Mouse (Mus musculus) spleen, adult 18-20 months (tissue): Measurements from ENCODE around the gene Sult6b1.

Source experiments
- DNase-seq, 2 experiments: peaks; one replicate each; pipeline ENCODE4 v3.0.0; 2022; ENCODE audit warnings: mixed read lengths in 2 of 2

The Sult6b1 gene

GRCm38 (mm10) chr17:78906892-78907291 is at the start of gene Sult6b1:
Gene Sult6b1 (minus strand): TSS chr17:78906992.
- no peak for DNase-seq

DNA sequence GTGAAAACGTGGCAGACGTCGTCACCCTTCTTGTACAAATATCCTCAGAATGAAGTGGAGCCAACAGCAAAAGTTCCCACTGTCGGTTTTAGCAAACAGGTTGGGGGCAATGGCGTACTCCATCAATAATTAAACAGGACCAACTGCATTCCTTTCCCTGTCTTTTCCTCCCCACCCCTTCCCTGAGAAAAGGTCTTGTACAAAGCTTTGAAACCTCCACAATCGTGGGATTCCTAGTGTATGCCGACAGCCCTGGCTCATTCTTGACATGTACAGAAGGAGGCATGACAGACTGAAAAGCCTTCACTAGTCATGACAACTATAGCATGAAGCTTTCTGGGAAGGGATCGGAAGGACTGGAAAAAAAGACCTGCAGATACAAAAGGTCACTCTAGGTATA is 46.4 kb upstream of the Sult6b1 start:
- DNase-seq = no peak

- DNase-seq = no peak
Observed at GRCm38 (mm10) chr17:78952070-78952469, 45.3 kb upstream of the Sult6b1 start.

- no peak for DNase-seq
Observed at GRCm38 (mm10) chr17:78951225-78951624, 44.4 kb upstream of the Sult6b1 start.

GRCm38 (mm10) chr17:78942579-78942978 is 35.8 kb upstream of the Sult6b1 start:
- no peak for DNase-seq

DNA sequence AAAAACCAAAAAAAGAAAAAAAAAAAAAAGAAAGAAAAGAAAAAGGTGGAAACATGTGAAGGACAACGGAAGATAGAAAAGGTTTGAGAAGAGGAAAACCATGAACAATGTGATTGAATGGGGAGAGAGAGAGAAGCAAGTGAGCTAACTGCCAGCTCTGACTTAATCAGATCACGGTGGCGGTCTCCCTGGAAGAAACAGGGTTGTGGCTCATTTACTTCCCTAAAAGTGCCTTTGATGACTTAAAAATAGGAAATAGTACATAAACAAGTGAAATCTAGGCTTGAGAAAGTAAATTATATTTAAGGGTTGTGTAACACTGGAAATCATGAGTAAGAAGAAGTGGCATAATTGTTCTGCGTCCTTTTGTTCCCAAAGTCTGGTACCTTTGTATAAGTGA is 32.1 kb upstream of the Sult6b1 start:
- no peak for DNase-seq

- no peak for DNase-seq
Observed at GRCm38 (mm10) chr17:78937229-78937853, 30.5 kb upstream of the Sult6b1 start.

GRCm38 (mm10) chr17:78936466-78937228 is 29.9 kb upstream of the Sult6b1 start, which contains the start of the genes Cebpz and Ndufaf7:
Gene Cebpz (minus strand): TSS chr17:78937066.
Gene Ndufaf7 (plus strand): TSS chr17:78937136.
- DNase-seq = peak; percentile 90 to 97

- DNase-seq = no peak
Observed at GRCm38 (mm10) chr17:78935857-78936256, 29.1 kb upstream of the Sult6b1 start.

DNA sequence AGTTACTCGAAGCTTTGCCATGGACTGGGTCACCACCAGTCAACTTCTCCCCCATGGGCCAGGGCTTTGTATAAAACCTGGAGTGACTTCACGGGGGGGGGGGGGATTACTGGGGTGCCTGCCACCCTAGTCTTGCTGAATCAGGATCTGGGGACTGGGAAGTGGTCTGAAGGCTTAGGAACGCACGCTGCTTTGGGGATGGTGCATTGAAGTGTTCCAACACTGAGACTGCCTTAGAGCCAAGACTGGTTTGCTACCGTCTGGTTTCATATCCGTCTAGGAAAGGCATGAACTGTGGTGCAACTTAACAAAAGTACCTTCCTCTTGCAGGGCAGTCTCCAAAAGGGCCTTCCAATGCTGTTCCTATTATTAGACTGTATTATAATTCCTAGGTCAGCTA is 10.9 kb upstream of the Sult6b1 start:
- DNase-seq = no peak

DNA sequence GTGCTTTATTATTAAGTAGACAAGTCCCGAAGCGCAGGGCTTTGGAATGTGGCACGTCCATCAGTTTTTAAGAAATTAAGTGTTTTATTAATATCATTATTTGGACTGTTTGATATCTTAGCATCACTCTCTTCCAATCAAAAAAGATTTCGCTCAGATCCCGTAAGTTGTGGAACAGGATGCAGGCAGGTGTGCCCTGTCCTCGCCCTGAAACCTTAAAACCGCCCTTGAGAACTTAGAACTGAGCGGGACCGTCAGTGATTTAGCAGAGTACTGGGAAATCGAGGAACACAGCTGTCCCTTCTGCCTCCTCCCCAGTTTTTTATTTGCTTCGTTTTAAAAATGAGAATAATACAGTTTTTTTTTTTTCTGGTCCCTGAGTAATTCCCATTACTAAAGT is 10.1 kb upstream of the Sult6b1 start:
- no peak for DNase-seq

GRCm38 (mm10) chr17:78916369-78916813 is 9.6 kb upstream of the Sult6b1 start, which contains the start of gene Cebpzos:
Gene Cebpzos (plus strand): TSS chr17:78916500.
- peak; percentile 86 to 92 for DNase-seq

- no peak for DNase-seq
Observed at GRCm38 (mm10) chr17:78915772-78916171, 9.0 kb upstream of the Sult6b1 start.

- no peak for DNase-seq
Observed at GRCm38 (mm10) chr17:78913921-78914320, 7.1 kb upstream of the Sult6b1 start.

DNA sequence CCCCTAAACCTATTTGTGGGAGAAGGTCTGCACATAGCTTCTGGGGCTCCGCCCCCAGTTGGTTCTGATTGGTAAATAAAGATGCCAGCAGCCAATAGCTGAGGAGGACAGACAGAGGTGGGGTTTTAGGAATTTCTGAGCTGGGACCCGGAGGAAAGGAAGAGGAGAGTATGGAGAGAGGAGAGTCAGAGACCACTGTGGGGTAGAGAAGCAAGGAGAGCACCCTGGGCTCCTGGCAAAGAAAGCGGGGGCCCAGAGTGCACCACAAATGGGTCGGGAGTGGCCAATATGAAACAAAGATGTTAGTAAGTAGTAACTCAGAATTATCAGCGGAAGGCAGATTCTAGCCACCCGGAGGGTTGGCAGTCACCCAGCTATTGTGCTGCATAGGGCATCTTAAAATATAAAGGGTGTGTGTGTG is 6.1 kb upstream of the Sult6b1 start:
- DNase-seq = no peak

- DNase-seq = no peak
Observed at GRCm38 (mm10) chr17:78909374-78909773, 2.6 kb upstream of the Sult6b1 start.

DNA sequence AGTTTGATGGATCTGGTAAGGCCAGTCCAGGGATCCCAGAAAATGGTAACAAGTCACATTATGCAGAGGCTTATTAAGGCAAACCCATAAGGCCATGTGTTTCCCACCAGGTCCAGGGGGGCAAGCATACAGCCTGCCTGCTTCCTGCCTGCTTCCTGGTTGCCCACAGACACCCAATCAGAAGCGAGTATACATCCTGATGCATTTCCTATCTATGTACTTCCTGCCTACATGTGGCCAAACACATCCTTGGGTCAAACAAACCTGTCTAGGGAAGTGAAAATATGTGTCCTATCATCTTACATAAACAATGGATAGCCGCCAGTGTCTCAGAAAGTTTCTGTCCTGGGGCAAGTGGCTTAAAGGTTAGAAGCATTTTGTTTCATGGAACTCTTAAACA is 3.6 kb downstream of the Sult6b1 start:
- no peak for DNase-seq

DNA sequence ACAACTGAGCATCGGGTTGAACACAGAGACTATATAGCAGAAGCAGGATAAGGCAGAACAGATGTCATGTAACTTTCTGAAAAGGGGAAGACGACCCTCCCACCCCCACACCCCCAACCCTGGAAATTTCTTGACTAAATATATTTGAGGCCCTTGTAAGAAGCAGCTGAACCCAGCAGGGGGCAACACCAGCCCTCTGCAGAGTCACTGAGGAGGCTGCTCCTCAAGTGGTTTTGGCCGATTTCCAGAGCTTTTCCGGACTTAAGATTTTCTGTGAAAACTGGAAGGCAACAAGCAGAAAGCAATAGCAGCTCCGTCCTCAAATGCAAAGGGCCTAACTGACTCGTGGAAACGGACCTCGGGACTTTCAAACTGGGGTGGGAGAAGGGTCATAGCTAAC is 11.4 kb downstream of the Sult6b1 start:
- DNase-seq = peak in 1 of 2 experiments; percentile 21

- DNase-seq = no peak
Observed at GRCm38 (mm10) chr17:78894991-78895390, 11.8 kb downstream of the Sult6b1 start.

- DNase-seq = no peak
Observed at GRCm38 (mm10) chr17:78891020-78891419, 15.8 kb downstream of the Sult6b1 start.

- no peak for DNase-seq
Observed at GRCm38 (mm10) chr17:78889184-78889583, 17.6 kb downstream of the Sult6b1 start.

- no peak for DNase-seq
Observed at GRCm38 (mm10) chr17:78888554-78888953, 18.2 kb downstream of the Sult6b1 start.

DNA sequence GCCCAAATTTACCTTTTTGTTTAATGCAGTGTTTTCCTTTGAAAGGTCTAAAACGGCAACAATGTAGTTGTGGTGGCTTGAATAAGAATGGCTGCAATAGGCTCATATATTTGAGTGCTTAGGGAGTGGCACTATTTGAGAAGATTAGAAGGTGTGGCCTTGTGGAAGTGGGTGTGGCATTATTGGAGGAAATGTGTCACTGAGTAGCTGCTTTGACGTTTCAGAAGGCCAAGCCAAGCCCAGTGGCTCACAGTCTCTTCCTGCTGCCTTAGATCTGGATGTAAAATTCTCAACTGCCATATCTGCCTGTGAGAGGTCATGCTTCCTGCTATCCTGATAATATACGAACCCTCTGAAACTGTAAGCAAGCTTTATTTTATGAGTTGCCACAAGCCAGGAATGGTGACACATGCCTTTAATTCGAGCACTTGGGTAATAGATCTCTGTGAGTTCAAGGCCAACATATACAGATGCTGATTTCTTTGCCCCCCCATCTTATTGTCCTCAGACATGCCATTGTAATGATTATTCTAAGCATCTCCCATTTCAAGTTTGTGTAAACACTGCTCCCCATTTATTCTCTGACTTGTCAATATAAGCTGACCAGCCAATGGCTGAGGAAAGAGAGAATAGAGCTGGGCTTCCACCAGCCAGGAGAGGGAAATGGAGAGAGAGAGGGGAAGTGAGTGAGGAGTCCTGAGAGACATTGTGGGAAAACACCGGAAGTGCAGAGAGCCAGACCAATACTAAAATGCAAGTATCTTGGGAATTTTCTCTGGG is 21.3 kb downstream of the Sult6b1 start:
- DNase-seq = no peak
